Mouse (Mus musculus): ENCODE data around the gene Cacnb2.

The Cacnb2 gene

GRCm38 (mm10) chr2:14602788-14603187 lies at the start of gene Cacnb2:
Cacnb2 (plus strand) TSS chr2:14603088.
- no peak for DNase-seq (ENCODE audit: low read depth, low spot score)

- DNase-seq (ENCODE audit: low read depth, low spot score), result no peak
Observed at GRCm38 (mm10) chr2:14568020-14568419, 34.9 kb upstream of the Cacnb2 start.

- no peak for DNase-seq (ENCODE audit: low read depth, low spot score)
Observed at GRCm38 (mm10) chr2:14571300-14571699, 31.6 kb upstream of the Cacnb2 start.

DNA sequence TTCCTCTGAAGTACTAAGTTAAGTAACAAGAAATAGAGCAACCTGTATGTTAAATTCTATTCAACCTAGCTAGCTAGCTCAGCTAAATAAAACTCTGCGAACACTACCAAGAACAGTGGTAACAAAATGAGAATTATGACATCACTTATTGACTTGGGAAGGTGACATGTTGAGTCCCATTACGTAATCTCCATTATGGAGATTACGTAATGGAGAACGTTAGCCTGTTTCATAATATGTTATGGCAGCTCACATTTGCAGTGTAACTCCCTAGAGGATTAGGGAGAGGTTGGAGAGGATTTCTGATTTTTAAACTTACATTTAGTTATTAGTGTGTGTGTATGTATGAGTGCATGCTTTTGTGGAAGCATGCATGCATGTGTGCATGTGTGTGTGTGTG lies 13.3 kb upstream of the Cacnb2 start:
- no peak for DNase-seq (ENCODE audit: low read depth, low spot score)

DNA sequence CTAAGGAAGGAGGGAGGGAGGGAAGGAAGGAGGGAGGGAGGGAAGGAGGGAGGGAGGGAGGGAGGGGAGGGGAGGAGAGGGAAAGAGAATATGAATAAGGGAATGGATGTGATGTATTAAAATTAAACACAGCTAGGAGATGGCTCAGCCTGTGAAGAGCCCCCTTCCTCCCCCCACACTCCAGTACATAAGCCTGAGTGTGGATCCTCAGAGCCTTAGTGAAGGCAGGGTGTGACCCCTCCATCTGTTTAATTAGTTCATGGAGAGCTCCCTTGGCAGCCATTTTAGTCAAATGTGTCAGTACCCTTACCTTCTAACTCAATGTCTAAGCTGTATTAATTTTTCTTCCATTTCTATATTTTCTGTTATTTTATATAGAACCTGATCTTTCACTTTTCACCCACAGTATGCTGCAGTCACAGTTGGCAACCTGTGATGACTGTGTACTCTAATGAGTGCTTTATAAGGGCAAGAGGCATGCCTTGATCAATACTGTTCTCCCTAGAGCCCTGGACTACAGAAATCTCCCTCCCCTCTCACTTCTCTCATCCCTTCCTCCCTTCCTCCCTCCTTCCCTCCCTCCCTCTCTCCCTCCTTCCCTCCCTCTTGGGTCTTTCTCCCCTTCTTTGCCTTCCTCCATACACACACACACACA lies 4.9 kb upstream of the Cacnb2 start:
- DNase-seq (ENCODE audit: low read depth, low spot score), result no peak

DNA sequence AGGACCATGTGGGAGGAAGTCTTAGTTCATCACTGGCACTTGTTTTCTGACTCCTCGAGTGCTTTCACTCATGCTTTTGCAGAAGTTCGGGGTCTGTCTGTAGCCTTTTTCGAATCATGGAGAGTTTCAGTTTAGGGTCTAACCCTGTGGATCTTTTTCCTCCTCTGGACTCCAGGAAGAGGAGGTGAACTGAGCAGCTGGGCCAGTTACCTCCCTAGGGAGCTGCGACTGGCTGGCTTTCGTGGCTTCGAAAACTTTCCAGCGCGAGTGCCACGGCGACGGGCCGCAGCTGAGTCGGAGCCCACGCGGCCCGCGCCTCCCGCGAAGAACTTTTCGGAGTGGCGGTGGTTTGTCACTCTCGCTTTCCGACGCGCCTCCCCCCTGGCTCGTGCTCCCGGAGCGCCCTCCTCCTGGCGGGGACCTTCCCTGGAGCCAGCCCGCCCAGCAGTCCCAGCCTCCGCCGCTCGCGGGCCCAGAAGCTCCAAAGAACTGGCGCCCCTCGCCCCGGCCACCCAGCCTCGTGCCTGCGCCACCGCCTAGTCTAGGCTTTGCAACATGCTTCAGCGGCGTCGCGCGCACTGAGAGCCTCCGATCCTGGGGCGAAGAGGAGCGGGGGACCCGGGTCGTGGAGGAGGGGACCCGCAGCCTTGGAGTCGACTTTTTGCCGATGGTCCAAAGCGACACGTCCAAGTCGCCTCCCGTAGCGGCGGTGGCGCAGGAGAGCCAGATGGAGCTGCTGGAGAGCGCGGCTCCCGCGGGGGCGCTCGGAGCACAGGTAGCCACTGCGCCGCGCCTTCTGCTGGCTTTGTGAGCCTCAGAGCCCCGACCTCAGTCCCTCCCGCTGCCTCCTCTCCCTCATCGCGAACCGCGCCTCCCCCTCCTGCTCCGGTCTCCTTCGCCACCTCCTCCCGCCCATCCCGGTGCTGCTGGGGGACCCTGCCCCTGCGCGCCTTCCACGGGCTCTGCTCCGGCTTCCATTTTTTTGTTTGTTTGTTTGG lies 1.2 kb downstream of the Cacnb2 start:
- no peak for DNase-seq (ENCODE audit: low read depth, low spot score)

DNA sequence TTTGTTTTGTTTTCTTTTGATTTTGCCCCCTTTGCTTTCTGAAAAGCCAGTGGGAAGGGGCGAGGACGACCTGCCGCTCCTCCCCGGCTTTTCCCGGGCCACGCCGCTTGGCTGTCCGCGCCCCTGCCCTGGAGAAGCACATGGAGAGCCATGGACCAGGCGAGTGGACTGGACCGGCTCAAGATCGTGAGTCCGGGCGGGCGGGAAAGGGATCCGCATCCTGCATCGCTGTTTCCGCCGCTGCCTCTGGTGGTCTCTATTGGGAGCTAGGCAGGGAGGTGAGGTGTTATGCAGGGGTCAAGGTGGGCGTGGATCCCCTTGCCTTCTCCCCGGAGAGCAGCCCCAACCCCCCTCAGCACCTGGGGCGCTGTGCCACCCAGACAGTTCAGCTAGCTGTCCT lies 1.9 kb downstream of the Cacnb2 start:
- no peak for DNase-seq (ENCODE audit: low read depth, low spot score)

GRCm38 (mm10) chr2:14605207-14605606 lies 2.3 kb downstream of the Cacnb2 start:
- DNase-seq (ENCODE audit: low read depth, low spot score), result no peak

DNA sequence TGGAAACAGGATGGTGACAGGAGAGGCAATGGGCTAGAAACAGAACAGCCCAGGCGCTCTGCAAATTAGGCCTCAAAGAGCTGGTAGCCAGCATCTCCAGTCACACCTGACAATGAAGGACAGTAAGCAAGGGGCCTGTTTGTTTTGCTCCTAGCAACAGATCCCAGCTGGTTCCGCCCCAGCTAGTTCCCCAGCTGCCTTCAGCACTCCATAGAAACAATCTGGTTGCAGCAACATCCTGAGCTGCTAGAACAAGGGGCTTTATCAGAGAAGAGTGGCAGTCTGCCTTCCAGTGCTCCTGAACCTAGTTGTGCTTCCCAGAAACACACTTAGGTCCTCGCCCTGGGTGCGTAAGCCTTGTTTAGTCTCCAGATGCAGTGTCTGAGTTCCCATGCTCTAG lies 5.7 kb downstream of the Cacnb2 start:
- no peak for DNase-seq (ENCODE audit: low read depth, low spot score)

DNA sequence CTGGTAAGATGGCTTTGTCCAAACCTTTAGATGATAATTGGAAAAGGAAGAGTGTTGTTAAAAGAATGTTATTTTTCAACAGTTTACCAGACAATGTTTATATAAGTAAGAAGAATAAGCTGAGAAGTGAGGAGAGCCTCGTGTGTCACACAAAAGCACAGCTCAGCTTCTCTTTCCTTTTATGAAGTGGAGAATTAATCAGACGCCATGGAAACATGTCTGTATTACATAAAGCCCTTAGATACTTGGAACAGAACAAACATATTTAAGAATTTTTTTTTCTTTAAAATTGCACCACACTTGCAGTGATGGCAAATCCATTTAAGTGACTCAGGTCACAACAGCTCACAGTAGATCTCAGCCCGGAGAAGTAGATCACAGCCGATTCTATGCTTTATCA lies 9.8 kb downstream of the Cacnb2 start:
- no peak for DNase-seq (ENCODE audit: low read depth, low spot score)

GRCm38 (mm10) chr2:14616361-14616760 lies 13.5 kb downstream of the Cacnb2 start:
- DNase-seq (ENCODE audit: low read depth, low spot score), result no peak

GRCm38 (mm10) chr2:14620120-14620853 lies 17.4 kb downstream of the Cacnb2 start:
- no peak for DNase-seq (ENCODE audit: low read depth, low spot score)

DNA sequence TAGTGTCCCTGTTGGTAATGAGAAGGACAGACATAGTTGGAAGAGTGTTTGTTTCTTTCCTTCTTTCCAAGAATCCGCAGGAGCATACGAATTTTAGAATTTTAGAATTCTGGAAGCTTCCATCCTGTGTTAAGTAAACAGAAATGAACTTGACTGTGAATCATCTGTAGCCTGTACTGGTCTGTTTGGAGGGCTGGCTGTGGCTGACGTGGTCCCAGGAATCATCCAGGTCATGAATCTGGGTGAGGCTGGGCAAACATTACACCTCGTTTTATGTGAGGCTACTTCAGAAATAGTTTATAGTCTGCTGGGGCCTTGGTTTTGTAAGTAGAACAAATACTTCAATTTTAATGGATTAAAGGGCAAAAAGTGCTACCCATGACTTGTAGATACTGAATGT lies 18.0 kb downstream of the Cacnb2 start:
- DNase-seq (ENCODE audit: low read depth, low spot score), result no peak

DNA sequence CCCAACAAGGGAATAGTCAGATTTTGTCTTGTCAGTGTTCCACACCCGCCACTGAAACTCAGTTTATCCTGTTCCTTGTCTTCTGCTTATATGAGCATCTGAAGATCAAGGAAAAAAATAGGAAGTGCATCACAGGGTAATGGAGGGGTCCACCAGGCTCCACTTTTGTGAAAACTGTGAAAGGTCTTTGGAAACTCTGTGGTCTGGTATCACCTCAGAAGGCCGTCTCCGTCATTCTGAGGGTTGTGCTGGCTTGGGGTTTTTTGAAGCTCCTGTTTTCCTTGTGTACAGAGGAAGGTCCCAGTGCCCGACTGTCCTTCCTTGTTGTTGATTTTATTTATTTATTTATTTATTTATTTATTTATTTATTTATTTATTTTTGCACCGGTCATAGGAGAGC lies 20.9 kb downstream of the Cacnb2 start:
- no peak for DNase-seq (ENCODE audit: low read depth, low spot score)

DNA sequence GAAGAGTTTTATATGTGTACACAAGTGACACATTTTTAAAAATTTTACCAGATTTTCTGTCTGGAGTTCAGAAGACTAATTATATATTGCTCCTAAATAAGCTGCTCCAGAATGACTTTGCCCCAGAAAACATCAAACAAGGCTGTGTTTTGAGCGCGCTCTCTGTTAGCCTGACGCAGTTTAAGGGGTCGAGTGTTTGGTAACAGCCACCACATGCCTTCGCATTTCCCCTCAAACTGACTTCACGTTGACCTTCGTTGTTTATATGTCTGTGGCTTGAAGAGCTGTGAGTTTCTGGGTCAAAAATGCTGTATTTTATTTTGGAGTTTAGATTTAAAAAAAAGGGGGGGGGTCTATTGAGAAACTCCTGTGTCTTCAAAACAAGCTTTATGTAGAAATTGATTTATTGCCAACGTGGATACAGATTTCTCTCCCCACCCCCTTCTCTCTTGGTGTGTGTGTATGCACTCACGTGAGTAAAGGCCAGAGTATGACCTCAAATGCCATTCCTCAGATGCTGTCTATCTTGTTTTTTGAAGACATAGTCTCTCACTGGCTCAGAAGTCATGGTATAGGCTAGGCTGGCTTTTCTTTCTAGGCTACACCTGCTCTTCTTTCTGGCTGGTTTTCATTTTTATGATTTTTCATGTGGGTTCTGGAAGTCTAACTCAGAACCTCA lies 27.1 kb downstream of the Cacnb2 start:
- no peak for DNase-seq (ENCODE audit: low read depth, low spot score)

DNA sequence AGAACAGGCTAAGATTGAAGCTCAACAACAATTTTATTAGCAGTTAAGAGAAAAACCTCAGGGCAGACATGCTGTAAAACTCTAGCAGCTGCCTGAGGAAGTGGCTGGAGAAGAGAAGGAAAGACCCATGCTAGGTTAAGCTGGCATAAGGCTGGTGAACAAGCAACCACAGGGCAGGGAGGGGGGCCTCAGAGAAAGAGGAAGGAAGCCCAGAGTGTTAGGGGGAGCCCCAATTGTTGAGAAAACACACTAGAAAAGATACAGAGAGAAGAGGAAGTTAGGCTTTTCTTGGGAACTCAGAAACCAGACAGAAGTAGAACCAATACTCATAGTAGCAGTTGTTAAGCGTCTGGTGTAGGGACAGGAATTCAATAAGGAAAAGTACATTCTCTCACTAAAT lies 28.7 kb downstream of the Cacnb2 start:
- DNase-seq (ENCODE audit: low read depth, low spot score), result no peak

DNA sequence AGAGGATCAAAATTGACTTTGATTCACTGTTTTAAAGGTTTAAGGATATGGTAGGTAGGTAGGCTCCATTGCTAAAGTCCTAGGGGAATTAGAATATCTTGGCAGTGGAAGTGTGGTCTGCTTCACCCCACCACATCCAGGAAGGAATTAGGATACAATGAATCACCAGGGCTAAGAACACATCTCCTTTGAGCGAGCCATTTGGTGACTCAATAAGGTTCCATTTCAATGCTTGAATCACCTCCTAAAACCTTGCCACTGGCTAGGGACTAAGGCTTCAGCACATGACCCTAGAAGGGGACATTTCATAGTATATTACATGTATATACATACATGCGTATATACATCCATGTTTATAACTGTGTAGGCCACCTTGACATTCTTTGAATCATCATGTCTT lies 30.3 kb downstream of the Cacnb2 start:
- DNase-seq (ENCODE audit: low read depth, low spot score), result no peak

- no peak for DNase-seq (ENCODE audit: low read depth, low spot score)
Observed at GRCm38 (mm10) chr2:14639266-14639665, 36.4 kb downstream of the Cacnb2 start.

GRCm38 (mm10) chr2:14639877-14640276 lies 37.0 kb downstream of the Cacnb2 start:
- DNase-seq (ENCODE audit: low read depth, low spot score), result no peak

DNA sequence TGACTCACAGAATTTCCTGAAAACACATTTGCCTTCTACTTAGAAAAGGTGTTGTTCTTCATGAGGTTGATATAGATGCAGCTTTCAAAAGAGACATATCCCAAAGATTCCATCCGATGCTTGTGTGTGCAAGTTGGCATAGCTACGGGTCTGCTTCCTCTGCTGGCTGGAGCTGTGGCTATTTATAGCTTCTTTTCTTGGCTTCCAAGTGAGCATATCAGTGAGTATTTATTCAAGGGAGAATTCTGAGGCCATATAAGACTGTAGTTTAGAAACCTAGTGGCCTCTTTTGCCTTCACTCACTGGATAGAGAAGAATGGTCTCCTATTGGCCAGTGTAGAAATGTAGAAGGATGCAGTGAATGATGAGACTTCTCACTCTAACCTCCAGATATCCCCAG lies 38.2 kb downstream of the Cacnb2 start:
- no peak for DNase-seq (ENCODE audit: low read depth, low spot score)

GRCm38 (mm10) chr2:14651268-14651667 lies 48.4 kb downstream of the Cacnb2 start:
- no peak for DNase-seq (ENCODE audit: low read depth, low spot score)

DNA sequence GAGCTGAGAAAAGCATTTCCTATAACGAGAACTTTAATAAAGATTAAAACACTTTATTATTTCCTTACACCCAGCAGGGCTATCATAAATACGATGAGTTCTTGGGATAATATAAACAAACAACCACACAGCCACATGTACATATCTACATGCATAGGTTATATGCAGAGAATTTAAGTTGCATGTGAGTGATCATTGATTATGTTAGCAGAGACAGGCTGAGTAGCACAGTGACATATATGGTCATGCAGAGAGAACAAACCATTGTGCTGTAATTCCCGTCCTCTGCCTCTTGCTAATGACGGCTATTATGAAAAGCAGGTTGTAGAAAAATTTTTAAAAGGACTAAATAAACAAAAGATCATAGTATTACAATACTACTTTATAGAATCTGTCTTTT lies 53.8 kb downstream of the Cacnb2 start:
- no peak for DNase-seq (ENCODE audit: low read depth, low spot score)
